Mouse (Mus musculus) brain, embryonic 14.5 days (tissue): Measurements from ENCODE around the gene Adarb2.

Experiments used
- CTCF ChIP-seq: fragments of 200-500 bp; IDR thresholded peaks from 2 replicates; pipeline ENCODE4 v1.5.1; 2012; ENCODE audit warnings: inconsistent platforms, mild to moderate bottlenecking, moderate library complexity, borderline replicate concordance; ENCODE audit not compliant: insufficient read depth, insufficient read length; ENCODE audit errors: extremely low read depth
- POLR2A ChIP-seq: fragments of 200-500 bp; IDR thresholded peaks from 2 replicates; pipeline ENCODE4 v1.6.1; 2012; ENCODE audit warnings: mild to moderate bottlenecking, inconsistent platforms, borderline replicate concordance; ENCODE audit not compliant: poor library complexity, insufficient read depth, insufficient read length, severe bottlenecking; ENCODE audit errors: extremely low read depth

- TF ChIP-seq POLR2A (no peak), CTCF (no peak)
Observed at GRCm38 (mm10) chr13:8573908-8574307, 371.2 kb downstream of the Adarb2 start.
